Mouse (Mus musculus): Measurements from ENCODE around the gene Nek11. TPM values are rescaled to one million over a fixed set of nuclear protein-coding genes. Genes with fewer than 3 reads are reported as not detected.

Nek11 gene
- polyA plus RNA-seq, 1 experiment, result 1.8 TPM

- no peak for DNase-seq (ENCODE audit: low read depth)
- TF ChIP-seq POLR2A (IDR thresholded peaks at IDR 0.05; ENCODE audit: borderline replicate concordance, extremely low read depth, insufficient read depth, insufficient read length, poor library complexity, severe bottlenecking) (no peak), CTCF (IDR thresholded peaks at IDR 0.05; ENCODE audit: borderline replicate concordance, extremely low read depth, insufficient read depth, insufficient read length) (no peak)
These were observed 26.7 kb downstream of the Nek11 start for GRCm38 (mm10) chr9:105368605-105369004.

GRCm38 (mm10) chr9:105366199-105366598 is 29.1 kb downstream of the Nek11 start:
- DNase-seq (ENCODE audit: low read depth), result no peak
- TF ChIP-seq POLR2A (IDR thresholded peaks at IDR 0.05; ENCODE audit: borderline replicate concordance, extremely low read depth, insufficient read depth, insufficient read length, poor library complexity, severe bottlenecking), result no peak
- no peak for TF ChIP-seq CTCF (IDR thresholded peaks at IDR 0.05; ENCODE audit: borderline replicate concordance, extremely low read depth, insufficient read depth, insufficient read length)

- TF ChIP-seq CTCF (IDR thresholded peaks at IDR 0.05; ENCODE audit: borderline replicate concordance, extremely low read depth, insufficient read depth, insufficient read length) (no peak), POLR2A (IDR thresholded peaks at IDR 0.05; ENCODE audit: borderline replicate concordance, extremely low read depth, insufficient read depth, insufficient read length, poor library complexity, severe bottlenecking) (no peak)
- peak; percentile 89 for DNase-seq (ENCODE audit: low read depth)
These were observed 31.6 kb downstream of the Nek11 start for GRCm38 (mm10) chr9:105363520-105364231.

GRCm38 (mm10) chr9:105362181-105362580 is 33.1 kb downstream of the Nek11 start:
- DNase-seq (ENCODE audit: low read depth), result no peak
- TF ChIP-seq CTCF (IDR thresholded peaks at IDR 0.05; ENCODE audit: borderline replicate concordance, extremely low read depth, insufficient read depth, insufficient read length) (no peak), POLR2A (IDR thresholded peaks at IDR 0.05; ENCODE audit: borderline replicate concordance, extremely low read depth, insufficient read depth, insufficient read length, poor library complexity, severe bottlenecking) (no peak)

GRCm38 (mm10) chr9:105349034-105349433 is 46.3 kb downstream of the Nek11 start:
- TF ChIP-seq POLR2A (IDR thresholded peaks at IDR 0.05; ENCODE audit: borderline replicate concordance, extremely low read depth, insufficient read depth, insufficient read length, poor library complexity, severe bottlenecking), result no peak
- TF ChIP-seq CTCF (IDR thresholded peaks at IDR 0.05; ENCODE audit: borderline replicate concordance, extremely low read depth, insufficient read depth, insufficient read length), result no peak
- DNase-seq (ENCODE audit: low read depth), result peak; percentile 96

GRCm38 (mm10) chr9:105348242-105349031 is 46.9 kb downstream of the Nek11 start:
- peak; percentile 64 for DNase-seq (ENCODE audit: low read depth)

GRCm38 (mm10) chr9:105342994-105343656 is 52.2 kb downstream of the Nek11 start:
- DNase-seq (ENCODE audit: low read depth), result peak; percentile 95
- TF ChIP-seq POLR2A (IDR thresholded peaks at IDR 0.05; ENCODE audit: borderline replicate concordance, extremely low read depth, insufficient read depth, insufficient read length, poor library complexity, severe bottlenecking) (no peak), CTCF (IDR thresholded peaks at IDR 0.05; ENCODE audit: borderline replicate concordance, extremely low read depth, insufficient read depth, insufficient read length) (no peak)

More at GRCm38 (mm10) chr9:105348242-105349031, 46.9 kb downstream of the Nek11 start:
- TF ChIP-seq POLR2A (IDR thresholded peaks at IDR 0.05; ENCODE audit: borderline replicate concordance, extremely low read depth, insufficient read depth, insufficient read length, poor library complexity, severe bottlenecking) (no peak), CTCF (IDR thresholded peaks at IDR 0.05; ENCODE audit: borderline replicate concordance, extremely low read depth, insufficient read depth, insufficient read length) (no peak)

- TF ChIP-seq CTCF (IDR thresholded peaks at IDR 0.05; ENCODE audit: borderline replicate concordance, extremely low read depth, insufficient read depth, insufficient read length) (no peak), POLR2A (IDR thresholded peaks at IDR 0.05; ENCODE audit: borderline replicate concordance, extremely low read depth, insufficient read depth, insufficient read length, poor library complexity, severe bottlenecking) (no peak)
These were observed 52.8 kb downstream of the Nek11 start for GRCm38 (mm10) chr9:105342565-105342964.

GRCm38 (mm10) chr9:105332436-105333016 is 62.8 kb downstream of the Nek11 start:
- peak; percentile 88 for DNase-seq (ENCODE audit: low read depth)
- TF ChIP-seq POLR2A (IDR thresholded peaks at IDR 0.05; ENCODE audit: borderline replicate concordance, extremely low read depth, insufficient read depth, insufficient read length, poor library complexity, severe bottlenecking), result no peak
- no peak for TF ChIP-seq CTCF (IDR thresholded peaks at IDR 0.05; ENCODE audit: borderline replicate concordance, extremely low read depth, insufficient read depth, insufficient read length)

More at GRCm38 (mm10) chr9:105342565-105342964, 52.8 kb downstream of the Nek11 start:
- no peak for DNase-seq (ENCODE audit: low read depth)

- peak; percentile 27 for DNase-seq (ENCODE audit: low read depth)
- TF ChIP-seq CTCF (IDR thresholded peaks at IDR 0.05; ENCODE audit: borderline replicate concordance, extremely low read depth, insufficient read depth, insufficient read length) (no peak), POLR2A (IDR thresholded peaks at IDR 0.05; ENCODE audit: borderline replicate concordance, extremely low read depth, insufficient read depth, insufficient read length, poor library complexity, severe bottlenecking) (no peak)
These were observed 73.5 kb downstream of the Nek11 start for GRCm38 (mm10) chr9:105321856-105322255.

- DNase-seq (ENCODE audit: low read depth), result peak; percentile 85
- TF ChIP-seq POLR2A (IDR thresholded peaks at IDR 0.05; ENCODE audit: borderline replicate concordance, extremely low read depth, insufficient read depth, insufficient read length, poor library complexity, severe bottlenecking) (no peak), CTCF (IDR thresholded peaks at IDR 0.05; ENCODE audit: borderline replicate concordance, extremely low read depth, insufficient read depth, insufficient read length) (no peak)
These were observed 82.1 kb downstream of the Nek11 start for GRCm38 (mm10) chr9:105313250-105313649.

Measured in brain, embryonic 14.5 days (tissue).